Mouse (Mus musculus): ENCODE results near the gene Gm9803. TPM values are rescaled to one million over a fixed set of nuclear protein-coding genes. Genes with fewer than 3 reads are reported as not detected.
"Not testable (repeated sequence)": the region's sequence is repeated elsewhere in the genome, so short reads cannot be mapped to it uniquely, and the experiment has no call there.

The Gm9803 gene
- polyA plus RNA-seq (2015; fragmentation: Nextera tagmentation; extraction: Ambion mirVana): 20.0 and 42.0 TPM in 2 replicates

DNA sequence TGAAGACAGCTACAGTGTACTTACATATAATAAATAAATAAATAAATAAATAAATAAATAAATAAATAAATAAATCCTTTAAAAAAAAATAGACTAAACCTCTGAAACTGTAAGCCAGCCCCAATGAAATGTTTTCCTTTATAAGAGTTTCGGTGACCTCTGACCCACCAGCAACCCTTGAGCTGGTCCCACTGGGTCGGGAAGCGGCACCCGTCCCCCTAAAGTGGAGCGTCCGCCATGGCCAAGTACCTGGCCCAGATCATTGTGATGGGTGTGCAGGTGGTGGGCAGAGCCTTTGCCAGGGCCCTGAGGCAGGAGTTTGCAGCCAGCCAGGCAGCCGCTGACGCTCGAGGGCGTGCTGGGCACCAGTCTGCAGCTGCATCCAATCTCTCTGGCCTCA lies at the start of gene Gm9803:
Gene Gm9803, plus strand, starts transcription at position 154 of the 400 bp plus-strand sequence.
- WGBS: 93% methylated on average over 10 of the region's 10 CpGs
- not testable (repeated sequence) for H3K4me1 ChIP-seq (ENCODE audit: control insufficient read depth, insufficient read depth, low read length); H3K4me2 ChIP-seq (ENCODE audit: low read depth, low read length); H3K9ac ChIP-seq (ENCODE audit: low read length); H3K27ac ChIP-seq (ENCODE audit: low read length); H3K27me3 ChIP-seq (ENCODE audit: control insufficient read depth, insufficient read depth, low read length); H3K4me3 ChIP-seq (ENCODE audit: low read length); H3K9me3 ChIP-seq (replicated peaks; ENCODE audit: control insufficient read depth, low read length); ATAC-seq (replicated peaks; ENCODE audit: extremely low read depth, insufficient read depth, low FRiP score)
- H3K36me3 ChIP-seq (ENCODE audit: control insufficient read depth, insufficient read depth): peaks cover 30% of the 10 kb centered on the region

DNA sequence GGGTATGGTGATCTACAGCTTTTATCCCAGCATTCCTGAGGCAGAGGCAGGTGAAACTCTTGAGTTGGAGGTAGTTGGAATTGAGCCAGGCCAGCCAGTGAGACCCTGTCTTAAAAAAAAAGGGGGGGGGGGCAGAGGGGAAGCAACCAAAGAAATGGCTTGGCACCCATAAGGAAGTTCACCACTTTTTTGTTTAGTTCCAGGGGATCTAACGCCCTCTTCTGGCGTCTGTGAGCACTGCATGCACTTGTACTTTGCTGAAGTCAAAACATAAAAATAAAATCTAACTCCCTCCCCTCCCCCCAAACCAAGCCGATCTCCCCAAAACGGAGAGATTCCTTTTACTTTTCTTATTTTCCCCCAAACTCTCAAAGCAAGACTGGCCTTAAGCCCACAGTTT lies 48.5 kb upstream of the Gm9803 start:
- no peaks in the 10 kb centered on the region for H3K9me3 ChIP-seq (replicated peaks; ENCODE audit: control insufficient read depth, low read length)
- H3K27ac ChIP-seq (ENCODE audit: low read length): no peak overlapping the region
- no peak overlapping the region for H3K9ac ChIP-seq (ENCODE audit: low read length)
- 38% methylated on average over 4 of the region's 4 CpGs for WGBS
- no peak for ATAC-seq (replicated peaks; ENCODE audit: extremely low read depth, insufficient read depth, low FRiP score)
- H3K4me2 ChIP-seq (ENCODE audit: low read depth, low read length): no peak overlapping the region
- H3K27me3 ChIP-seq (ENCODE audit: control insufficient read depth, insufficient read depth, low read length): no peaks in the 10 kb centered on the region
- H3K4me3 ChIP-seq (ENCODE audit: low read length): no peak overlapping the region
- no peaks in the 10 kb centered on the region for H3K36me3 ChIP-seq (ENCODE audit: control insufficient read depth, insufficient read depth)
- peaks cover 8% of the 10 kb centered on the region for H3K4me1 ChIP-seq (ENCODE audit: control insufficient read depth, insufficient read depth, low read length)

DNA sequence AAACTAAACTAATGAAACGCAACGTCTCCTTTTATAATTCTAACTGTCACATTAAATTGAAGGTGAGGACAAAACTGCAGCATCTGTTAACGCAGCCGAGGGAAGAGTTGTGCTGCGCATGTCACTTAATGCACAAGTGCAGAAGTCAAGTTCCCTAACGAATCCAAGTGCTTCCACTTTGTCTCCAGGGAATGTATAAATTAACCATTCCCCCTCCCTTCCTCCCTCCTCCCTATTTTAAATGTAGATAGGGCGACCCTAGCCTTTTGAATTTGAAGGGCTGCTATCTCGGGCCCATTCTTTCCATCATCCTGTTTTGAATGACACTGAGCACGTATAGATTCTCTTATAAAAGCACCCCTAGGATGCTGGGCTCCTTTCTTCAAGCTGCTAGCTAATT lies 46.4 kb upstream of the Gm9803 start:
- Histone ChIP-seq H3K27me3 (ENCODE audit: control insufficient read depth, insufficient read depth, low read length) (no peaks in the 10 kb centered on the region), H3K36me3 (ENCODE audit: control insufficient read depth, insufficient read depth) (no peaks in the 10 kb centered on the region), H3K4me3 (ENCODE audit: low read length) (peak overlapping the region; percentile 85), H3K9me3 (replicated peaks; ENCODE audit: control insufficient read depth, low read length) (no peaks in the 10 kb centered on the region), H3K9ac (ENCODE audit: low read length) (peak overlapping the region; percentile 96), H3K4me1 (ENCODE audit: control insufficient read depth, insufficient read depth, low read length) (peaks cover 23% of the 10 kb centered on the region), H3K4me2 (ENCODE audit: low read depth, low read length) (peak overlapping the region; percentile 83), H3K27ac (ENCODE audit: low read length) (peak overlapping the region; percentile 96)
- no peak for ATAC-seq (replicated peaks; ENCODE audit: extremely low read depth, insufficient read depth, low FRiP score)
- WGBS: 16% methylated on average over 9 of the region's 9 CpGs

DNA sequence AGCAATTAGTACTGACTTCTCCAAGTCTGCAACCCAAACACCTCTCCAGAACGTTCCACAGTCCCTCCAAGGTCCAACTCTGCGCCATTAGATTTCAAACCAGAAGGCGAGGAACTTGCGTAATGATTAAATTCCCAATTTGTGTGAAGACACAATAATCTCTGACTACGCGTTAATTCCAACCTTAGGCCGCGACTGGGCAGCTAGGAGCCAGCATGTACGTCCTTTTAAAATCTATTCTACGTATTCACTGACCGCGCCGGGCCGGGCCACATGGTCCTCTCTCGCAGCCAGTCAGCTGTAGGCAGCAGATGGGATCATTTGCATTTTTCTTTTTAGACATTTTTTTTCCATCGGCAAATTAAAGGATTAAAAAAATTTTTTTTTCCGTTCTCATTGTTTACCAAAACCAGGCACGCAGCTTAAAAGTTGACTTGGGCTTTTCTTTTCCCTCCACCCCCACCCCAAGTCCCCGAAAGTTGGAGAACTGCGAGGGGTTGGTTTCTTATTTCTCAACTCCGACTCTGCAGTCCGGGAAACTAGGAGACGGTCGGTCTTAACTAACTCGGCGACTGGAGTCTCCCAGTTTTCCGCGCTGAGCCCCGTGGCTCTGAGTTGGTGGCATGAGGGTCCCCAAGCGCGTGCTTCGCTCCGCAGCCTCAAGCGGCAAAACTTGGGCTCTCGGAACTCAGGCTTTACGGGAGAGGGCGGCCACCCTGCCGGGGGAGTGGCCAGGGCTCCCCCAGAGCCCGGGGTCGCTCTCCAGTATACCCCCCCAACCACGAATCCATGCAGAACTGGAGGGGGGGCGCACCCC lies 45.8 kb upstream of the Gm9803 start:
- Histone ChIP-seq H3K36me3 (ENCODE audit: control insufficient read depth, insufficient read depth) (no peaks in the 10 kb centered on the region), H3K27ac (ENCODE audit: low read length) (peak overlapping the region; percentile 96), H3K27me3 (ENCODE audit: control insufficient read depth, insufficient read depth, low read length) (no peaks in the 10 kb centered on the region), H3K4me3 (ENCODE audit: low read length) (peak overlapping the region; percentile 85), H3K4me1 (ENCODE audit: control insufficient read depth, insufficient read depth, low read length) (peaks cover 29% of the 10 kb centered on the region), H3K9me3 (replicated peaks; ENCODE audit: control insufficient read depth, low read length) (no peaks in the 10 kb centered on the region), H3K4me2 (ENCODE audit: low read depth, low read length) (peak overlapping the region; percentile 83), H3K9ac (ENCODE audit: low read length) (peak overlapping the region; percentile 96)
- ATAC-seq (replicated peaks; ENCODE audit: extremely low read depth, insufficient read depth, low FRiP score): 0 out of 2 replicates have a peak, but pooled peaks have one; percentile 11
- under 1% methylated on average over 42 of the region's 42 CpGs for WGBS

DNA sequence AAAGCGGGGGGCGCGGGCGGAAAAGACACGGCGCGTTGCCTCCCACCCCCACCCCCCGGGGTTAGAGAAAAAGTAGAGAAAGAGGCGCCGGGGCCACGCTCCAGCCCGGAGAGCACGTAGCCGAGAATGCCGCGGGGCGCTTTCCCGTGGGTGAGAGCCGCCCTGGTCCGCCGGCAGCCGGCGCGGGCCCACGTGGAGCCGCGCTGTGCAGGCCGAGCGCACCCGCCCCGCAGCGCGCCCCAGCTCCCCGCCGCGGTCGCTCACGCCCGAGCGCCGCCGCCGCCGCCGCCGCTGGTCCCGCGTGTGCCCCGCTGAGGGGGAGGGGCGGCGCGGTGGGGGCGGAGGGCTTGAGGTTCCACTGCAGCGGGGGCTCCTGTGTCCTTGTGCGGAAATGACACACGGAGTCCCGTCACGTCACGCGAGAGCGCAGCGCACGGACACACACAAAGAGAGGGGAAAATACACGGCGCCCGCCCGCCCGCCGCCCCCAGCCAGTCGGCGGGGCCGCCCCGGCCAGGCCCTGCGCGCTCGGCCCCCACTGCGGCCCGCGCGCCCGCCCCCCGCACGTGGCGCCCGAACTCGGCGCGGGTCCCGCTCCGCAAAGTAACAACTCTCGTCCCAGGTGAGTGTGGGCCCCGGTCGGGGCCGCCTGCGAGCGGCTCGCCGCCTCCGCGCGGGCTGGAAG lies 45.0 kb upstream of the Gm9803 start, which contains the start of gene Bend3:
Gene Bend3, plus strand, starts transcription at position 81 of the 685 bp plus-strand sequence.
- Histone ChIP-seq H3K36me3 (ENCODE audit: control insufficient read depth, insufficient read depth) (no peaks in the 10 kb centered on the region), H3K27ac (ENCODE audit: low read length) (peak within 1 kb of the TSS; percentile 96), H3K4me2 (ENCODE audit: low read depth, low read length) (peak within 1 kb of the TSS; percentile 83), H3K9ac (ENCODE audit: low read length) (peak within 1 kb of the TSS; percentile 96), H3K27me3 (ENCODE audit: control insufficient read depth, insufficient read depth, low read length) (no peaks in the 10 kb centered on the region), H3K9me3 (replicated peaks; ENCODE audit: control insufficient read depth, low read length) (no peaks in the 10 kb centered on the region), H3K4me3 (ENCODE audit: low read length) (peak within 1 kb of the TSS; percentile 85), H3K4me1 (ENCODE audit: control insufficient read depth, insufficient read depth, low read length) (peaks cover 36% of the 10 kb centered on the region)
- ATAC-seq (replicated peaks; ENCODE audit: extremely low read depth, insufficient read depth, low FRiP score): peak; percentile 47
- 1% methylated on average over 44 of the region's 101 CpGs for WGBS

DNA sequence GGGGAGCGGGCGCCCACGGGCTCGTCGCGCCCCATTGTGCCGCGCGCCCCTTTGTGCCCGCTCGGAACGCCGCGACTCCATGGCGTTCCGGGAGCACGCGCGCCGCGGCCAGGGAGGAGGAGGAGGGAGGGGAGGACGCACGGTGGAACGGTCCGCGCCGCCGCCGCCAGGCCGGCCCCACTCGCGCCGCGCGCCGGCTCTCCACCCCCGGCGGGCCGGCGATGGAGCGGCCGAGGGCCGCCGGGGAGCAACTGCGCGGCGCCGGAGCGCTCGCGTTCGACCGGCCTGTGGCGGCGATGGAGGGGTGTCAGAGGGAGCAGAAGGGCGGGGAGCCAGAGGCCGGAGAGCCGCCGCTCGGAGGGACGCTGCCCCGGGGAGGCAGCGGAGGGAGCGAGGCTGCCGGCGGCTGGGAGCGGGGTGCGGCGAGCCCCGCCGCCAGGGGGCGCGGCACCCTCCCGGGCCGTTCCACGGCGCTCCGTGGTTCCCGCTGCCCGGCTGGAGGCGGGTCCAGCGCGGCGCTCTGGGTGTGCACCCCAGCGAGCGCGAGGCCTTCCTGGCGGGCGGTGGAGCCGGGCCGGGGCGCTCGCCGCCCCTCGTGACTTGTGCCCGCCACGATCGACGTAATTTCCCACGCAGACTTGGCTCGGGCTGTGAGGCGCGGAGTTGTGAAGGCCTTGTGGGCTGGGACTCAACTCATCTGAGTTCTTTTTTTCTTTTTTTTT lies 44.3 kb upstream of the Gm9803 start:
- Histone ChIP-seq H3K9me3 (replicated peaks; ENCODE audit: control insufficient read depth, low read length) (no peaks in the 10 kb centered on the region), H3K9ac (ENCODE audit: low read length) (peak overlapping the region; percentile 96), H3K27ac (ENCODE audit: low read length) (peak overlapping the region; percentile 96), H3K4me2 (ENCODE audit: low read depth, low read length) (peak overlapping the region; percentile 83), H3K36me3 (ENCODE audit: control insufficient read depth, insufficient read depth) (no peaks in the 10 kb centered on the region), H3K4me1 (ENCODE audit: control insufficient read depth, insufficient read depth, low read length) (peaks cover 39% of the 10 kb centered on the region), H3K27me3 (ENCODE audit: control insufficient read depth, insufficient read depth, low read length) (no peaks in the 10 kb centered on the region), H3K4me3 (ENCODE audit: low read length) (peak overlapping the region; percentile 85)
- WGBS: under 1% methylated on average over 84 of the region's 103 CpGs
- ATAC-seq (replicated peaks; ENCODE audit: extremely low read depth, insufficient read depth, low FRiP score): peak; percentile 78

DNA sequence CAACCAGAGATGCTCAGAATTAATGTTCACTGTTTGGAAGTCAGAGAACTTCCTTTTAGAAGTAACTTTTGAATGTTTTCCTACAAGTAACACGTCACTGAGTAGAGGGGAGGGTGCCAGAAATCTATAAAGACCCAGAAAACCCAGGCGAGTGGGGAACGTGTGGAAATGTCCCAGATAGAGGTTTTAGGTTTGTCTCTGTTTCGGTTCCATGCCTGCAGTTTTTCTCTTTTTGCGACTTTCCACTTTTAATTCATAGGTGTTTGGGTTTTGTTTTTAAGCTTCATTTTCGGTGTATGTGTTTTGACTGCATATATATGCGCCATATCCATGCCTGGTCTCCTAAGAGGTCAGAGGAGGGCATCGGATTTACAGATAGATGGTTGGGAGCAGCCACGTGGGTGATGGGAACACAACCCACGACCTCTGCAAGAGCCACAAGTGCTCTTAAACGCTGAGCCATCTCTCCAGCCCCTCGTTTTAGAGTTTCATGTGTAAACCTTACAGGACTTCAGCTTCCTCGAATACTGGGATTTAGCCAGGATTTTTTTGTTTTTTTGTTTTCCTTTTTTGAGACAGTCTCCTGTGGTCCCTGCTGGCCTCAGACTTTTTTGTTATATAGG lies 43.5 kb upstream of the Gm9803 start:
- no peak for ATAC-seq (replicated peaks; ENCODE audit: extremely low read depth, insufficient read depth, low FRiP score)
- Histone ChIP-seq H3K4me2 (ENCODE audit: low read depth, low read length) (peak overlapping the region; percentile 83), H3K27me3 (ENCODE audit: control insufficient read depth, insufficient read depth, low read length) (no peaks in the 10 kb centered on the region), H3K9ac (ENCODE audit: low read length) (peak overlapping the region; percentile 96), H3K4me1 (ENCODE audit: control insufficient read depth, insufficient read depth, low read length) (peaks cover 41% of the 10 kb centered on the region), H3K9me3 (replicated peaks; ENCODE audit: control insufficient read depth, low read length) (no peaks in the 10 kb centered on the region), H3K4me3 (ENCODE audit: low read length) (peak overlapping the region; percentile 85), H3K27ac (ENCODE audit: low read length) (peak overlapping the region; percentile 96), H3K36me3 (ENCODE audit: control insufficient read depth, insufficient read depth) (no peaks in the 10 kb centered on the region)
- WGBS: 18% methylated on average over 13 of the region's 13 CpGs

DNA sequence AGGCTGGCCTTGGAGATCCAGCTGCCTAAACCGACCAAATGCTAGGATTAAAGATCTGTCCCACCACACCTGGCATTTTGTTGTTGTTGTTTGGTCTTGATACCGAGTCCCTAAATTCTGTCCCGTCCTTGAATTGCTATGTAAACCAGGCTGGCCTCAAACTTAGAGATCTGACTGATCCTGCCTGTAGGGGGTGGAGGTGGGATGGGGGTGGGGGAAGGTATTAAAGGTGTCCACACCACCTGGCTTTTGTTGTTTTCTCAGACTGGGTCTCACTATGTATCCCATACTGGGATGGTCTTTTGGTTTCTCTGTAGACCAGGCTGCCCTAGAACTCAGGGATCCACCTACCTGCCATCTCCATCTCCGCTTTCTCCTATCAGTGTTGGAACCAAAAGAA lies 42.7 kb upstream of the Gm9803 start:
- no peaks in the 10 kb centered on the region for H3K36me3 ChIP-seq (ENCODE audit: control insufficient read depth, insufficient read depth)
- H3K4me3 ChIP-seq (ENCODE audit: low read length): no peak overlapping the region
- 46% methylated on average over 4 of the region's 4 CpGs for WGBS
- H3K9ac ChIP-seq (ENCODE audit: low read length): no peak overlapping the region
- H3K9me3 ChIP-seq (replicated peaks; ENCODE audit: control insufficient read depth, low read length): no peaks in the 10 kb centered on the region
- no peaks in the 10 kb centered on the region for H3K27me3 ChIP-seq (ENCODE audit: control insufficient read depth, insufficient read depth, low read length)
- H3K4me2 ChIP-seq (ENCODE audit: low read depth, low read length): no peak overlapping the region; the same call in 1 of the 2 replicates
- no peak overlapping the region for H3K27ac ChIP-seq (ENCODE audit: low read length)
- no peak for ATAC-seq (replicated peaks; ENCODE audit: extremely low read depth, insufficient read depth, low FRiP score)
- H3K4me1 ChIP-seq (ENCODE audit: control insufficient read depth, insufficient read depth, low read length): peaks cover 44% of the 10 kb centered on the region

All from heart, embryonic 16.5 days (tissue).